In the genomic region with DNA sequence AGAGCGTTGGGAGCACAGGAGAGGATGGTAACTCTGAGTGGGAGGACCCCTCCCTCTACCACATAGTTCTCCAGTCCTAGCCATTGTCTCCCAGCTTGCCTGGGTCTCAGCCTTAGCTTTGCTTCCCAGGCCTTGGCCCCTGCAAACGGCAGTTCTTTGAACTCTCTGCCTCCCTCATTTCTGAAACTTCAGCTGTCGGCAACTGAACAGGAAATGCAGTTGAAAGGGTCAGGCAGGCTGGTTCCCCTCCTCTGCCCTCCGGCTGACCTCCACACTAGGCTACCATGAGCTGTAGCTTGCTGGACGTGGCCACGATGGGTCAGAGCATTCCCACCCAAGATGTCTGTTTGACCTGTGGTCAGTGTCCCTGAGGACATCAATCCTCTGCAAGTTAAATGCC, we compare ENCODE assay signal across 11 mouse cellular contexts. TPM values are rescaled to one million over a fixed set of nuclear protein-coding genes. Genes with fewer than 3 reads are reported as not detected.
DNase-seq lines count a peak whose midpoint lies in the region; ATAC-seq and TF ChIP-seq lines count a peak whose summit lies in the region.
"Had no signal": no experiment of that assay in that cellular context is flagged by ENCODE, and none has a peak within 500 bp of the region (broad histone marks: within the 10 kb centered on the region; RNA-seq: fewer than 3 reads in every experiment).

No protein-coding gene starts in this region.

- H3K27me3 ChIP-seq in heart, embryonic 10.5 days (ENCODE audit: insufficient read depth, poor library complexity, severe bottlenecking) = no peaks in the 10 kb centered on the region
- H3K27me3 ChIP-seq in spleen, adult 2 months (ENCODE audit: control insufficient read depth, insufficient read depth, low read length) = no peaks in the 10 kb centered on the region
- no peaks in the 10 kb centered on the region for H3K27me3 ChIP-seq in kidney, embryonic 16.5 days (ENCODE audit: insufficient read depth, low read length)
- H3K27me3 ChIP-seq: embryonic facial prominence, embryonic 15.5 days; Patski had no signal

- H3K9me3 ChIP-seq in heart, embryonic 10.5 days = no peaks in the 10 kb centered on the region
- peaks cover 6% of the 10 kb centered on the region; the same call in 1 of the 2 replicates for H3K9me3 ChIP-seq in kidney, embryonic 16.5 days (ENCODE audit: low read length)
- H3K9me3 ChIP-seq: embryonic facial prominence, embryonic 15.5 days had no signal

- no peak overlapping the region for H3K9ac ChIP-seq in kidney, embryonic 16.5 days (replicated peaks; ENCODE audit: low read length)
- H3K9ac ChIP-seq: embryonic facial prominence, embryonic 15.5 days had no signal

- no peak for TF ChIP-seq POLR2A in spleen, adult 2 months (IDR thresholded peaks at IDR 0.05; ENCODE audit: low read depth, low read length)

- H3K36me3 ChIP-seq in heart, embryonic 10.5 days = peaks cover 19% of the 10 kb centered on the region
- H3K36me3 ChIP-seq in spleen, adult 2 months (ENCODE audit: control insufficient read depth, insufficient read depth, low read length) = no peaks in the 10 kb centered on the region
- H3K36me3 ChIP-seq in kidney, embryonic 16.5 days (ENCODE audit: insufficient read depth, low read length) = peaks cover 30% of the 10 kb centered on the region

- WGBS in heart, embryonic 10.5 days = 23% methylated on average over 6 of the region's 6 CpGs
- WGBS in spleen, adult 2 months = 15% methylated on average over 6 of the region's 6 CpGs
- 8% methylated on average over 6 of the region's 6 CpGs for WGBS in kidney, embryonic 16.5 days

- ATAC-seq in kidney, embryonic 16.5 days (ENCODE audit: low FRiP score, low TSS enrichment) = 0 out of 2 replicates have a peak, but pooled peaks have one; percentile 29
- ATAC-seq: inflammation-experienced regulatory T-cells, adult 6 months; Patski had no signal

- no peak for DNase-seq in heart, embryonic 10.5 days (ENCODE audit: low spot score)
- DNase-seq in heart, adult 9 months (ENCODE audit: low spot score in 2 of 2) = no peak
- DNase-seq in spleen, adult 2 months (ENCODE audit: low read depth in 1 of 2, low spot score in 2 of 2) = no peak
- DNase-seq in spleen, adult 18-20 months = no peak
- DNase-seq in natural killer cell, adult 2 months (ENCODE audit: low spot score in 2 of 2) = no peak
- no peak for DNase-seq in left cerebral cortex, postnatal 4 days
- no peak for DNase-seq in gastrocnemius, adult 2 months

- H3K4me3 ChIP-seq in heart, embryonic 10.5 days = no peak overlapping the region
- no peak overlapping the region for H3K4me3 ChIP-seq in spleen, adult 2 months (ENCODE audit: extremely low read depth, insufficient read depth, insufficient read length)
- no peak overlapping the region for H3K4me3 ChIP-seq in kidney, embryonic 16.5 days (ENCODE audit: low read length)
- no peak overlapping the region for H3K4me3 ChIP-seq in gastrocnemius, adult 2 months
- H3K4me3 ChIP-seq: embryonic facial prominence, embryonic 15.5 days had no signal

- intact Hi-C loops in left cerebral cortex, postnatal 4 days (cut with DNase I) = no loop called here
- intact Hi-C loops in gastrocnemius, adult 2 months (cut with DNase I) = no loop called here

- H3K4me1 ChIP-seq in heart, embryonic 10.5 days = peaks cover 45% of the 10 kb centered on the region
- H3K4me1 ChIP-seq in spleen, adult 2 months (ENCODE audit: control insufficient read depth, insufficient read depth, insufficient read length) = peaks cover 13% of the 10 kb centered on the region; the same call in 1 of the 2 replicates
- H3K4me1 ChIP-seq in kidney, embryonic 16.5 days (ENCODE audit: insufficient read depth, low read length) = peaks cover 20% of the 10 kb centered on the region

- no peak overlapping the region for H3K4me2 ChIP-seq in kidney, embryonic 16.5 days (replicated peaks; ENCODE audit: low read depth, low read length)
- H3K4me2 ChIP-seq: embryonic facial prominence, embryonic 15.5 days had no signal

- no peak for TF ChIP-seq CTCF in spleen, adult 2 months (IDR thresholded peaks at IDR 0.05; ENCODE audit: extremely low read depth, insufficient read depth, insufficient read length, insufficient replicate concordance)
- no peak for TF ChIP-seq CTCF in gastrocnemius, adult 2 months (IDR thresholded peaks at IDR 0.05)

- H3K27ac ChIP-seq in heart, embryonic 10.5 days = peak overlapping the region; percentile 69
- H3K27ac ChIP-seq in spleen, adult 2 months (ENCODE audit: insufficient read depth, low read length) = peak overlapping the region; percentile 33; the same call in 1 of the 2 replicates
- H3K27ac ChIP-seq in kidney, embryonic 16.5 days (ENCODE audit: low read length) = peak overlapping the region; percentile 59
- H3K27ac ChIP-seq in gastrocnemius, adult 2 months = no peak overlapping the region
- H3K27ac ChIP-seq: embryonic facial prominence, embryonic 15.5 days had no signal

RNA-seq across cellular contexts. Expression of a gene that starts 48.5 kb away (rescaled TPM):
- polyA plus RNA-seq in heart, embryonic 10.5 days (2016; fragmentation: Nextera tagmentation; extraction: Ambion mirVana) = 8.3 and 8.9 TPM in 2 replicates
- 11.8 and 18.1 TPM in 2 replicates for polyA plus RNA-seq in spleen, adult 2 months (2012; rRNA removed)
- polyA plus RNA-seq in kidney, embryonic 16.5 days (2015; fragmentation: Nextera tagmentation; extraction: Ambion mirVana) = 10.8 and 11.1 TPM in 2 replicates
- 1 to 10 TPM; 5.4 to 6.4 TPM for total RNA-seq in left cerebral cortex, postnatal 4 days (2021)
- 1 to 10 TPM; 3.0 to 5.7 TPM for total RNA-seq in gastrocnemius, adult 2 months (2021)
